Comparison of ENCODE assay signal across 13 mouse cellular contexts in genomic region chr9:44317452-44317851, GRCm38 (mm10). TPM values are rescaled to one million over a fixed set of nuclear protein-coding genes. Genes with fewer than 3 reads are reported as not detected.
DNase-seq lines count a peak whose midpoint lies in the region; ATAC-seq and TF ChIP-seq lines count a peak whose summit lies in the region.
"Had no signal": no experiment of that assay in that cellular context is flagged by ENCODE, and none has a peak within 500 bp of the region (broad histone marks: within the 10 kb centered on the region; RNA-seq: fewer than 3 reads in every experiment).

No protein-coding gene starts in this region.

- H3K4me1 ChIP-seq in liver, adult 2 months (ENCODE audit: control insufficient read depth, insufficient read depth, low read length), result peaks cover 13% of the 10 kb centered on the region
- H3K4me1 ChIP-seq in liver, embryonic 14.5 days (replicated peaks; ENCODE audit: control insufficient read depth in 2 of 2, insufficient read depth in 2 of 2, low read length in 1 of 2), result peaks cover 19 to 20% of the 10 kb centered on the region in 2 experiments
- peaks cover 3% of the 10 kb centered on the region; the same call in 1 of the 2 replicates for H3K4me1 ChIP-seq in small intestine, adult 2 months (ENCODE audit: control insufficient read depth, insufficient read depth, insufficient read length, low read length)

- 64% methylated on average over 4 of the region's 4 CpGs for WGBS in liver, adult 2 months
- WGBS in liver, embryonic 14.5 days (ENCODE audit: insufficient replicate concordance), result 81% methylated on average over 4 of the region's 4 CpGs
- 85% methylated on average over 4 of the region's 4 CpGs for WGBS in small intestine, adult 2 months

- no peaks in the 10 kb centered on the region for H3K27me3 ChIP-seq in liver, adult 2 months (ENCODE audit: control insufficient read depth, insufficient read depth, low read length)
- no peaks in the 10 kb centered on the region for H3K27me3 ChIP-seq in liver, embryonic 14.5 days (ENCODE audit: control insufficient read depth, insufficient read depth, low read length)
- H3K27me3 ChIP-seq in small intestine, adult 2 months (ENCODE audit: control insufficient read depth, insufficient read depth, low read length), result no peaks in the 10 kb centered on the region
- H3K27me3 ChIP-seq: limb, embryonic 15.5 days had no signal

- intact Hi-C loops in gastrocnemius, adult 2 months (cut with DNase I), result no loop called here

- ATAC-seq in liver, embryonic 14.5 days (ENCODE audit: insufficient read depth), result no peak

- no peaks in the 10 kb centered on the region for H3K9me3 ChIP-seq in liver, embryonic 14.5 days (ENCODE audit: control insufficient read depth, low read length)
- H3K9me3 ChIP-seq: limb, embryonic 15.5 days had no signal

- DNase-seq in gastrocnemius, adult 2 months, result no peak
- DNase-seq in gastrocnemius, adult 8-10 months (ENCODE audit: low spot score in 2 of 2), result no peak
- no peak for DNase-seq in liver, adult 2 months (ENCODE audit: extremely low read depth, low read depth, low spot score)
- no peak for DNase-seq in liver
- no peak for DNase-seq in liver, embryonic 14.5 days (ENCODE audit: low read depth in 3 of 3, low spot score in 3 of 3)
- DNase-seq in adrenal gland, postnatal 36 days, result no peak
- DNase-seq in spleen, postnatal 36 days (ENCODE audit: low spot score in 2 of 2), result no peak
- DNase-seq: cerebellum, adult 11 months; heart, postnatal 14 days; right cerebral cortex, postnatal 4 days; thymus, postnatal 36 days had no signal

- peak overlapping the region; percentile 100 for H3K4me3 ChIP-seq in gastrocnemius, adult 2 months
- peak overlapping the region; percentile 98; the same call in 1 of the 2 replicates for H3K4me3 ChIP-seq in liver, adult 2 months (ENCODE audit: insufficient read depth, low read depth, low read length)
- no peak overlapping the region for H3K4me3 ChIP-seq in liver, embryonic 14.5 days (ENCODE audit: insufficient read depth in 1 of 2, low read depth in 2 of 2, low read length in 2 of 2)
- peak overlapping the region; percentile 53 for H3K4me3 ChIP-seq in small intestine, adult 2 months (ENCODE audit: low read depth, low read length)
- H3K4me3 ChIP-seq: limb, embryonic 15.5 days had no signal

- TF ChIP-seq EP300 in liver, embryonic 14.5 days (IDR thresholded peaks at IDR 0.05; ENCODE audit: low read depth), result no peak

- peaks cover 30% of the 10 kb centered on the region; the same call in 1 of the 2 replicates for H3K36me3 ChIP-seq in liver, adult 2 months (ENCODE audit: control insufficient read depth, insufficient read depth, low read length)
- peaks cover 41% of the 10 kb centered on the region for H3K36me3 ChIP-seq in liver, embryonic 14.5 days (replicated peaks; ENCODE audit: control insufficient read depth, insufficient read depth, low read depth)
- peaks cover 51% of the 10 kb centered on the region for H3K36me3 ChIP-seq in small intestine, adult 2 months (ENCODE audit: control insufficient read depth, insufficient read depth, low read length)

- peak overlapping the region; percentile 64 for H3K4me2 ChIP-seq in liver, embryonic 14.5 days (ENCODE audit: low read depth)

- H3K27ac ChIP-seq in gastrocnemius, adult 2 months, result peak overlapping the region; percentile 93; the same call in 1 of the 2 replicates
- H3K27ac ChIP-seq in liver, adult 2 months (replicated peaks; ENCODE audit: insufficient read depth, low read depth, low read length), result peak overlapping the region; percentile 85
- no peak overlapping the region for H3K27ac ChIP-seq in liver, embryonic 14.5 days
- peak overlapping the region; percentile 80 for H3K27ac ChIP-seq in small intestine, adult 2 months (ENCODE audit: insufficient read depth, low read depth, low read length)
- H3K27ac ChIP-seq: limb, embryonic 15.5 days had no signal

- TF ChIP-seq CTCF in gastrocnemius, adult 2 months (IDR thresholded peaks at IDR 0.05), result no peak
- TF ChIP-seq CTCF in liver, adult 2 months (IDR thresholded peaks at IDR 0.05; ENCODE audit: low read depth, low read length), result no peak
- no peak for TF ChIP-seq CTCF in liver, embryonic 14.5 days (IDR thresholded peaks at IDR 0.05; ENCODE audit: low read depth)
- no peak for TF ChIP-seq CTCF in small intestine, adult 2 months (IDR thresholded peaks at IDR 0.05; ENCODE audit: extremely low read depth, insufficient read length, insufficient replicate concordance, low read depth, low read length)

- peak overlapping the region; percentile 50 for H3K9ac ChIP-seq in liver, adult 2 months (ENCODE audit: low read depth, low read length)
- no peak overlapping the region for H3K9ac ChIP-seq in liver, embryonic 14.5 days (replicated peaks)
- H3K9ac ChIP-seq: limb, embryonic 15.5 days had no signal

- no peak for TF ChIP-seq POLR2A in liver, adult 2 months (IDR thresholded peaks at IDR 0.05; ENCODE audit: extremely low read depth, insufficient read depth, low read length)
- TF ChIP-seq POLR2A in small intestine, adult 2 months (IDR thresholded peaks at IDR 0.05; ENCODE audit: low read depth, low read length), result no peak

- peaks cover 18% of the 10 kb centered on the region for H3K79me2 ChIP-seq in liver, adult 2 months (ENCODE audit: control insufficient read depth, insufficient read depth, low read length)

RNA-seq across cellular contexts. Expression of gene C2cd2l, which starts 2.6 kb away (rescaled TPM):
- total RNA-seq in gastrocnemius, adult 2 months (2021), result 10 to 100 TPM; 14.9 to 17.8 TPM
- 10 to 100 TPM; 10.4 to 18.9 (median 15.2) TPM for total RNA-seq in gastrocnemius, adult 8-10 months (2022)
- 5.2 and 7.9 TPM in 2 replicates for total RNA-seq in liver, adult 2 months (2014; rRNA removed)
- polyA plus RNA-seq in liver, adult 2 months (2012; rRNA removed), result 60.1 and 60.9 TPM in 2 replicates
- 13.0 and 17.3 TPM in 2 replicates for polyA plus RNA-seq in liver, embryonic 14.5 days (2012; rRNA removed)
- polyA plus RNA-seq in liver, embryonic 14.5 days (2014; fragmentation: Nextera tagmentation; extraction: Ambion mirVana), result 7.4 and 8.9 TPM in 2 replicates
- polyA plus RNA-seq in small intestine, adult 2 months (2012; rRNA removed), result 113 and 257 TPM in 2 replicates
- total RNA-seq in adrenal gland, postnatal 36 days (2021), result 10 to 100 TPM; 37.6 to 50.6 TPM

RNA-seq across cellular contexts. Expression of gene Dpagt1, which starts 8.4 kb away (rescaled TPM):
- 10 to 100 TPM; 12.3 to 14.1 TPM for total RNA-seq in gastrocnemius, adult 2 months (2021)
- 10 to 100 TPM; 10.9 to 14.8 (median 13.0) TPM for total RNA-seq in gastrocnemius, adult 8-10 months (2022)
- total RNA-seq in liver, adult 2 months (2014; rRNA removed), result 8.7 and 13.1 TPM in 2 replicates
- polyA plus RNA-seq in liver, adult 2 months (2012; rRNA removed), result 57.4 and 71.7 TPM in 2 replicates
- polyA plus RNA-seq in liver, embryonic 14.5 days (2012; rRNA removed), result 16.4 and 19.5 TPM in 2 replicates
- 18.8 and 20.2 TPM in 2 replicates for polyA plus RNA-seq in liver, embryonic 14.5 days (2014; fragmentation: Nextera tagmentation; extraction: Ambion mirVana)
- 27.7 and 47.4 TPM in 2 replicates for polyA plus RNA-seq in small intestine, adult 2 months (2012; rRNA removed)
- 10 to 100 TPM; 25.3 to 32.7 TPM for total RNA-seq in adrenal gland, postnatal 36 days (2021)

RNA-seq across cellular contexts. Expression of gene Hinfp, which starts 12.0 kb away (rescaled TPM):
- total RNA-seq in gastrocnemius, adult 2 months (2021), result 1 to 10 TPM; 6.3 to 6.8 TPM
- total RNA-seq in gastrocnemius, adult 8-10 months (2022), result 1 to 10 TPM; 4.5 to 9.6 (median 7.2) TPM
- 7.4 and 7.6 TPM in 2 replicates for total RNA-seq in liver, adult 2 months (2014; rRNA removed)
- polyA plus RNA-seq in liver, adult 2 months (2012; rRNA removed), result 10.6 and 16.9 TPM in 2 replicates
- polyA plus RNA-seq in liver, embryonic 14.5 days (2012; rRNA removed), result 11.8 and 13.8 TPM in 2 replicates
- polyA plus RNA-seq in liver, embryonic 14.5 days (2014; fragmentation: Nextera tagmentation; extraction: Ambion mirVana), result 8.0 and 8.3 TPM in 2 replicates
- polyA plus RNA-seq in small intestine, adult 2 months (2012; rRNA removed), result 20.6 and 20.8 TPM in 2 replicates
- 10 to 100 TPM; 18.9 to 24.4 TPM for total RNA-seq in adrenal gland, postnatal 36 days (2021)

RNA-seq across cellular contexts. Expression of gene H2afx, which starts 17.0 kb away (rescaled TPM):
- total RNA-seq in gastrocnemius, adult 2 months (2021), result 1 to 10 TPM; 8.4 to 8.7 TPM
- 10 to 100 TPM in 1 of 4 experiments, 1 to 10 TPM in 3; 7.8 to 10.3 (median 8.7) TPM for total RNA-seq in gastrocnemius, adult 8-10 months (2022)
- total RNA-seq in liver, adult 2 months (2014; rRNA removed), result 5.6 and 11.2 TPM in 2 replicates
- polyA plus RNA-seq in liver, adult 2 months (2012; rRNA removed), result 22.5 and 23.6 TPM in 2 replicates
- polyA plus RNA-seq in liver, embryonic 14.5 days (2012; rRNA removed), result 177 and 217 TPM in 2 replicates
- polyA plus RNA-seq in liver, embryonic 14.5 days (2014; fragmentation: Nextera tagmentation; extraction: Ambion mirVana), result 168 and 190 TPM in 2 replicates
- 180 and 255 TPM in 2 replicates for polyA plus RNA-seq in small intestine, adult 2 months (2012; rRNA removed)
- total RNA-seq in adrenal gland, postnatal 36 days (2021), result 10 to 100 TPM; 41.3 to 47.7 TPM

RNA-seq across cellular contexts. Expression of gene Hmbs, which starts 26.6 kb away (rescaled TPM):
- total RNA-seq in gastrocnemius, adult 2 months (2021), result 10 to 100 TPM; 21.9 to 29.1 TPM
- total RNA-seq in gastrocnemius, adult 8-10 months (2022), result 10 to 100 TPM; 24.2 to 26.1 (median 25.2) TPM
- total RNA-seq in liver, adult 2 months (2014; rRNA removed), result 61.3 and 67.7 TPM in 2 replicates
- polyA plus RNA-seq in liver, adult 2 months (2012; rRNA removed), result 58.8 and 61.4 TPM in 2 replicates
- 837 and 876 TPM in 2 replicates for polyA plus RNA-seq in liver, embryonic 14.5 days (2012; rRNA removed)
- 1,376 and 1,452 TPM in 2 replicates for polyA plus RNA-seq in liver, embryonic 14.5 days (2014; fragmentation: Nextera tagmentation; extraction: Ambion mirVana)
- polyA plus RNA-seq in small intestine, adult 2 months (2012; rRNA removed), result 37.0 and 44.0 TPM in 2 replicates
- 10 to 100 TPM; 61.8 to 98.3 TPM for total RNA-seq in adrenal gland, postnatal 36 days (2021)

Comparison
In these comparisons a context has a peak if more than half of its experiments do, and no peak if none do; other contexts are left out.
1. H3K4me3 ChIP-seq: peak in gastrocnemius, adult 2 months (single experiment), liver, adult 2 months (single experiment) and small intestine, adult 2 months (single experiment); none in liver, embryonic 14.5 days (0 of 2).